In genomic region chr11:102158024-102158423, GRCm38 (mm10) we compare ENCODE assay signal across 19 mouse cellular contexts. TPM values are rescaled to one million over a fixed set of nuclear protein-coding genes. Genes with fewer than 3 reads are reported as not detected.
DNase-seq lines count a peak whose midpoint lies in the region; ATAC-seq and TF ChIP-seq lines count a peak whose summit lies in the region.
"Not testable (repeated sequence)": the region's sequence is repeated elsewhere in the genome, so short reads cannot be mapped to it uniquely, and the experiment has no call there.
"Had no signal": no experiment of that assay in that cellular context is flagged by ENCODE, and none has a peak within 500 bp of the region (broad histone marks: within the 10 kb centered on the region; RNA-seq: fewer than 3 reads in every experiment).

No protein-coding gene starts in this region.

- dilution Hi-C loops in CH12.LX (cut with MboI; ENCODE audit: extremely low pct_ligation_motif_present, extremely low pct_unique_long_range_greater_than_20kb, low sequenced_read_pairs): not testable (repeated sequence)

- peaks cover 27 to 46% of the 10 kb centered on the region in 2 experiments for H3K36me3 ChIP-seq in CH12.LX (replicated peaks in 1 of 2; ENCODE audit: control insufficient read depth in 1 of 2, insufficient read depth in 1 of 2, low read length in 1 of 2)
- H3K36me3 ChIP-seq in intestine, postnatal 0 days (ENCODE audit: control insufficient read depth, insufficient read depth): peaks cover 18% of the 10 kb centered on the region
- H3K36me3 ChIP-seq in lung, embryonic 14.5 days (ENCODE audit: insufficient read depth): peaks cover 35% of the 10 kb centered on the region

- not testable (repeated sequence) for H3K4me3 ChIP-seq in CH12.LX (replicated peaks in 1 of 3; ENCODE audit: low read depth in 2 of 3, low read length in 2 of 3, poor library complexity in 1 of 3); gastrocnemius, adult 2 months; intestine, postnatal 0 days (ENCODE audit: low read depth, low read length); lung, embryonic 14.5 days (ENCODE audit: low read depth, low read length)

- TF ChIP-seq POLR2A in CH12.LX (IDR thresholded peaks at IDR 0.05; ENCODE audit: low read depth, low read length): not testable (repeated sequence)

- H3K4me2 ChIP-seq in CH12.LX (ENCODE audit: insufficient read depth, low read depth, poor library complexity, severe bottlenecking); intestine, postnatal 0 days (replicated peaks; ENCODE audit: low read depth); lung, embryonic 14.5 days: not testable (repeated sequence)

- not testable (repeated sequence) for DNase-seq in CH12.LX (ENCODE audit: extremely low read depth); gastrocnemius, adult 2 months; lung, embryonic 14.5 days

- intact Hi-C loops in gastrocnemius, adult 2 months (cut with DNase I): not testable (repeated sequence)

- not testable (repeated sequence) for H3K79me2 ChIP-seq in CH12.LX (replicated peaks; ENCODE audit: control insufficient read depth, extremely low read depth, insufficient read depth, poor library complexity, severe bottlenecking)

- not testable (repeated sequence) for H3K9ac ChIP-seq in CH12.LX (ENCODE audit: insufficient read depth, low read depth); intestine, postnatal 0 days (ENCODE audit: low read depth, low read length); lung, embryonic 14.5 days

- not testable (repeated sequence) for TF ChIP-seq RAD21 in CH12.LX (IDR thresholded peaks at IDR 0.05; ENCODE audit: low read depth, low read length)

- peak in 1 of 2 experiments; percentile 56; a peak in 2 of 4 replicates for TF ChIP-seq CTCF in CH12.LX (conservative IDR thresholded peaks at IDR 0.05 in 1 of 2, IDR thresholded peaks at IDR 0.05 in 1 of 2; ENCODE audit: low read depth in 2 of 2, low read length in 2 of 2)
- 0 out of 2 replicates have a peak, but pooled peaks have one; percentile 3 for TF ChIP-seq CTCF in gastrocnemius, adult 2 months (IDR thresholded peaks at IDR 0.05)
- peak; percentile 17; the same call in 1 of the 2 replicates for TF ChIP-seq CTCF in intestine, postnatal 0 days (IDR thresholded peaks at IDR 0.05; ENCODE audit: low read depth)
- TF ChIP-seq CTCF in lung, embryonic 14.5 days (IDR thresholded peaks at IDR 0.05; ENCODE audit: low read depth): peak; percentile 25; the same call in 1 of the 2 replicates

- not testable (repeated sequence) for ATAC-seq in intestine, postnatal 0 days; lung, embryonic 14.5 days (ENCODE audit: insufficient read depth)

- H3K9me3 ChIP-seq in CH12.LX (replicated peaks; ENCODE audit: low read length); intestine, postnatal 0 days (ENCODE audit: control insufficient read depth); lung, embryonic 14.5 days (ENCODE audit: low read depth, low read length): not testable (repeated sequence)

- WGBS in intestine, postnatal 0 days: 79% methylated on average over 2 of the region's 2 CpGs
- 76% methylated on average over 2 of the region's 2 CpGs for WGBS in lung, embryonic 14.5 days

- H3K27ac ChIP-seq in CH12.LX (ENCODE audit: insufficient read depth, low read depth); gastrocnemius, adult 2 months; intestine, postnatal 0 days (ENCODE audit: low read depth, low read length); lung, embryonic 14.5 days (ENCODE audit: low read depth): not testable (repeated sequence)

- in situ Hi-C loops in CH12.LX (cut with MboI; ENCODE audit: low pct_ligation_motif_present, low pct_unique_long_range_greater_than_20kb, low sequenced_read_pairs): loop anchor here (5.0 kb wide), 1 partner anchor 64 kb away; no protein-coding TSS in a partner anchor

- H3K4me1 ChIP-seq in CH12.LX (ENCODE audit: control insufficient read depth in 1 of 2, insufficient read depth in 2 of 2): peaks cover 4 to 16% of the 10 kb centered on the region in 2 experiments
- not testable (repeated sequence) for H3K4me1 ChIP-seq in intestine, postnatal 0 days (replicated peaks; ENCODE audit: control insufficient read depth, insufficient read depth, low read length); lung, embryonic 14.5 days (ENCODE audit: insufficient read depth)

- not testable (repeated sequence) for H3K27me3 ChIP-seq in CH12.LX (replicated peaks); intestine, postnatal 0 days (replicated peaks; ENCODE audit: control insufficient read depth, insufficient read depth, low read length); lung, embryonic 14.5 days (ENCODE audit: insufficient read depth, low read length)

- not testable (repeated sequence) for TF ChIP-seq EP300 in CH12.LX (IDR thresholded peaks at IDR 0.05; ENCODE audit: low read length)

TF ChIP-seq in CH12.LX, 34 proteins besides CTCF, POLR2A, EP300 and RAD21:
- peak; percentile 39 for TF ChIP-seq SMC3 (IDR thresholded peaks at IDR 0.05; ENCODE audit: low read depth, low read length)

RNA-seq across cellular contexts. Expression of gene Tmem101, which starts 1.8 kb away (rescaled TPM):
- total RNA-seq in CH12.LX (2012; rRNA removed) (56.7 and 63.1 TPM in 2 replicates), CH12.LX (2014; rRNA removed) (36.1 and 38.5 TPM in 2 replicates)
- polyA plus RNA-seq in CH12.LX (2012; ENCODE audit: insufficient read length, low read depth): 29.7 and 35.4 TPM in 2 replicates
- 10 to 100 TPM in 1 of 2 experiments, 1 to 10 TPM in 1; 9.8 to 10.2 TPM for total RNA-seq in gastrocnemius, adult 2 months (2021)
- 10.9 and 11.4 TPM in 2 replicates for polyA plus RNA-seq in intestine, postnatal 0 days (2015; fragmentation: Nextera tagmentation; extraction: Ambion mirVana)
- polyA plus RNA-seq in lung, embryonic 14.5 days (2014; fragmentation: Nextera tagmentation; extraction: Ambion mirVana): 26.3 and 26.8 TPM in 2 replicates

RNA-seq across cellular contexts. Expression of gene Nags, which starts 12.7 kb away (rescaled TPM):
- total RNA-seq in CH12.LX (2012; rRNA removed) (not detected in 2 replicates), CH12.LX (2014; rRNA removed) (not detected in 2 replicates)
- not detected in 2 replicates for polyA plus RNA-seq in CH12.LX (2012; ENCODE audit: insufficient read length, low read depth)
- total RNA-seq in gastrocnemius, adult 2 months (2021): not detected
- polyA plus RNA-seq in intestine, postnatal 0 days (2015; fragmentation: Nextera tagmentation; extraction: Ambion mirVana): 37.9 and 40.4 TPM in 2 replicates
- not detected in 2 replicates for polyA plus RNA-seq in lung, embryonic 14.5 days (2014; fragmentation: Nextera tagmentation; extraction: Ambion mirVana)
- polyA plus RNA-seq: activated CD4-positive, CD25-positive, alpha-beta regulatory T cell, adult 4 months; CD4-positive, CD25-positive, alpha-beta regulatory T cell, adult 4 months; cerebellum, adult 2 months; embryonic facial prominence, embryonic 10.5 days; forebrain, embryonic 11.5 days; forebrain, embryonic 13.5 days; Patski had no signal

RNA-seq across cellular contexts. Expression of gene Lsm12, which starts 27.1 kb away (rescaled TPM):
- 66.9 and 78.7 TPM in 2 replicates for total RNA-seq in CH12.LX (2012; rRNA removed)
- 70.0 and 78.9 TPM in 2 replicates for total RNA-seq in CH12.LX (2014; rRNA removed)
- 164 and 185 TPM in 2 replicates for polyA plus RNA-seq in CH12.LX (2012; ENCODE audit: insufficient read length, low read depth)
- 100 to 1,000 TPM in 1 of 2 experiments, 10 to 100 TPM in 1; 95.3 to 106 TPM for total RNA-seq in gastrocnemius, adult 2 months (2021)
- polyA plus RNA-seq in intestine, postnatal 0 days (2015; fragmentation: Nextera tagmentation; extraction: Ambion mirVana): 103 and 107 TPM in 2 replicates
- polyA plus RNA-seq in lung, embryonic 14.5 days (2014; fragmentation: Nextera tagmentation; extraction: Ambion mirVana): 93.2 and 109 TPM in 2 replicates

RNA-seq across cellular contexts. Expression of gene G6pc3, which starts 31.4 kb away (rescaled TPM):
- total RNA-seq in CH12.LX (2012; rRNA removed): 31.9 and 34.7 TPM in 2 replicates
- total RNA-seq in CH12.LX (2014; rRNA removed): 26.3 and 31.3 TPM in 2 replicates
- 65.6 and 72.3 TPM in 2 replicates for polyA plus RNA-seq in CH12.LX (2012; ENCODE audit: insufficient read length, low read depth)
- 10 to 100 TPM; 50.3 to 53.0 TPM for total RNA-seq in gastrocnemius, adult 2 months (2021)
- 20.4 and 21.1 TPM in 2 replicates for polyA plus RNA-seq in intestine, postnatal 0 days (2015; fragmentation: Nextera tagmentation; extraction: Ambion mirVana)
- polyA plus RNA-seq in lung, embryonic 14.5 days (2014; fragmentation: Nextera tagmentation; extraction: Ambion mirVana): 31.0 and 34.5 TPM in 2 replicates

RNA-seq across cellular contexts. Expression of gene Pyy, which starts 50.4 kb away (rescaled TPM):
- total RNA-seq in CH12.LX (2012; rRNA removed): not detected in 2 replicates
- total RNA-seq in CH12.LX (2014; rRNA removed): not detected in 2 replicates
- not detected in 2 replicates for polyA plus RNA-seq in CH12.LX (2012; ENCODE audit: insufficient read length, low read depth)
- total RNA-seq in gastrocnemius, adult 2 months (2021): not detected
- polyA plus RNA-seq in intestine, postnatal 0 days (2015; fragmentation: Nextera tagmentation; extraction: Ambion mirVana): 181 and 192 TPM in 2 replicates
- polyA plus RNA-seq in lung, embryonic 14.5 days (2014; fragmentation: Nextera tagmentation; extraction: Ambion mirVana): not detected in 2 replicates
- total RNA-seq: adrenal gland, adult 18-20 months; adrenal gland, adult 8-10 months; adrenal gland, postnatal 14 days; adrenal gland, postnatal 36 days; forebrain, postnatal 0 days had no signal
- polyA plus RNA-seq: activated CD4-positive, CD25-positive, alpha-beta regulatory T cell, adult 4 months; CD4-positive, CD25-positive, alpha-beta regulatory T cell, adult 4 months; cortical plate, adult 2 months; embryonic facial prominence, embryonic 12.5 days; forebrain, embryonic 11.5 days; forebrain, embryonic 13.5 days; forebrain, embryonic 15.5 days; forebrain, postnatal 0 days; Patski had no signal

Comparison
In these comparisons a context has a peak if more than half of its experiments do, and no peak if none do; other contexts are left out.
1. RNA of gene Nags, which starts 12.7 kb away (polyA plus RNA-seq): 37.9 to 40.4 TPM in intestine, postnatal 0 days; not detected in lung, embryonic 14.5 days and not detected in CH12.LX; every median in the first group is over 10 times any median in the second.